Mouse (Mus musculus): ENCODE measurements around the gene Vmn1r176.
"Not testable (repeated sequence)": the region's sequence is repeated elsewhere in the genome, so short reads cannot be mapped to it uniquely, and the experiment has no call there.

Gene Vmn1r176

GRCm38 (mm10) chr7:23837272-23837671, at the start of gene Vmn1r176:
Gene Vmn1r176 (minus strand): TSS chr7:23837372.
- not testable (repeated sequence) for DNase-seq (ENCODE audit: extremely low read depth, low read depth, low spot score)

DNA sequence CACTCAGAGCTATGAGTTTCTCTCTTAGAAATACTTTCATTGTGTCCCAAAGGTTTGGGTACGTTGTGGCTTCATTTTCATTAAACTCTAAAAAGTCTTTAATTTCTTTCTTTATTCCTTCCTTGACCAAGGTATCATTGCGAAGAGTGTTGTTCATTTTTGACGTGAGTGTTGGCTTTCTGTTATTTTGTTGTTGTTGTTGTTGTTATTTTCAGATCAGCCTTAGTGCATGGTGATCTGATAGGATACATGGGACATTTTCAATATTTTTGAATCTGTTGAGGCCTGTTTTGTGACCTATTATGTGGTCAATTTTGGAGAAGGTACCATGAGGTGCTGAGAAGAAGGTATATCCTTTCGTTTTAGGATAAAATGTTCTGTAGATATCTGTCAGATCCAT, 39.7 kb upstream of the Vmn1r176 start:
- not testable (repeated sequence) for DNase-seq (ENCODE audit: extremely low read depth, low read depth, low spot score)

DNA sequence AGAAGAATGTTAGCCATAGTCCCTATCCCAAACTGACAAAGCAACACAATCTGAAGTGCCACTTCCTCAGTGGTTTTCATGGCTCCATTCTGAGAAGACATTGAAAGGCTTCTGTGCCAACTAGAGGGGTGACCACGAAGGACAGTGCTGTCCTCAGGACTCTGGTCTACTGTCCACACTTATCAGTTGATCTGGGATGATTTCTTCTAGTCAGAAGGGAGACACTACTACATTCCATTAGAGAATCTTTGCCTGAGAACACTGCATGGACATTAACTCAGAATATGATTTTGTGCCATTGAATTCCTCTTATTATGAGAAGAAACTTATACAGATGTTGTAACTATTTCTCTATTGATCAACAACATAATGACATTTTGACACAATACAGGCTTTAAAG, 29.2 kb upstream of the Vmn1r176 start, which contains the start of gene Vmn1r177:
Vmn1r177 (minus strand) TSS at position 101 of the 400 bp plus-strand sequence.
- DNase-seq (ENCODE audit: extremely low read depth, low read depth, low spot score): not testable (repeated sequence)

- DNase-seq (ENCODE audit: extremely low read depth, low read depth, low spot score): not testable (repeated sequence)
Measured at GRCm38 (mm10) chr7:23810543-23810942, 26.6 kb downstream of the Vmn1r176 start, which contains the start of gene Vmn1r175. Gene Vmn1r175 (minus strand): TSS chr7:23810643.

GRCm38 (mm10) chr7:23784526-23784925, 52.6 kb downstream of the Vmn1r176 start:
- no peak for DNase-seq (ENCODE audit: extremely low read depth, low read depth, low spot score)
